Mouse (Mus musculus): ENCODE measurements around the gene Pfkfb2.
A peak's percentile ranks its signal among the peaks of the same experiment; 100 is the strongest.

Pfkfb2 gene

GRCm38 (mm10) chr1:130738551-130739106 lies 9.6 kb upstream of the Pfkfb2 start:
- no peak for DNase-seq (ENCODE audit: low read depth, low spot score)

GRCm38 (mm10) chr1:130737916-130738315 lies 8.9 kb upstream of the Pfkfb2 start:
- no peak for DNase-seq (ENCODE audit: low read depth, low spot score)

- no peak for DNase-seq (ENCODE audit: low read depth, low spot score)
These were observed 8.4 kb upstream of the Pfkfb2 start for GRCm38 (mm10) chr1:130737411-130737881.

- DNase-seq (ENCODE audit: low read depth, low spot score): no peak
These were observed 5.8 kb upstream of the Pfkfb2 start for GRCm38 (mm10) chr1:130734852-130735251.

GRCm38 (mm10) chr1:130734452-130734851 lies 5.4 kb upstream of the Pfkfb2 start:
- DNase-seq (ENCODE audit: low read depth, low spot score): no peak

- DNase-seq (ENCODE audit: low read depth, low spot score): no peak
These were observed 4.6 kb upstream of the Pfkfb2 start for GRCm38 (mm10) chr1:130733671-130734070.

- no peak for DNase-seq (ENCODE audit: low read depth, low spot score)
These were observed 3.9 kb upstream of the Pfkfb2 start for GRCm38 (mm10) chr1:130732706-130733658.

- DNase-seq (ENCODE audit: low read depth, low spot score): no peak
These were observed 2.8 kb upstream of the Pfkfb2 start, which contains the start of gene AA986860 for GRCm38 (mm10) chr1:130731741-130732337. TSS of gene AA986860 (plus strand) at chr1:130731976.

- DNase-seq (ENCODE audit: low read depth, low spot score): no peak
These were observed 345 bp downstream of the Pfkfb2 start for GRCm38 (mm10) chr1:130728708-130729107.

- no peak for DNase-seq (ENCODE audit: low read depth, low spot score)
These were observed 983 bp downstream of the Pfkfb2 start for GRCm38 (mm10) chr1:130728070-130728469.

- DNase-seq (ENCODE audit: low read depth, low spot score): no peak
These were observed 2.7 kb downstream of the Pfkfb2 start for GRCm38 (mm10) chr1:130726396-130726795.

GRCm38 (mm10) chr1:130724206-130724605 lies 4.8 kb downstream of the Pfkfb2 start:
- no peak for DNase-seq (ENCODE audit: low read depth, low spot score)

- DNase-seq (ENCODE audit: low read depth, low spot score): peak; percentile 94
These were observed 11.7 kb downstream of the Pfkfb2 start, which contains the start of gene Yod1 for GRCm38 (mm10) chr1:130717291-130717871. TSS of gene Yod1 (plus strand) at chr1:130717327.

- DNase-seq (ENCODE audit: low read depth, low spot score): peak; percentile 47
These were observed 12.4 kb downstream of the Pfkfb2 start for GRCm38 (mm10) chr1:130716513-130717290.

- no peak for DNase-seq (ENCODE audit: low read depth, low spot score)
These were observed 12.9 kb downstream of the Pfkfb2 start for GRCm38 (mm10) chr1:130716218-130716512.

- DNase-seq (ENCODE audit: low read depth, low spot score): peak; percentile 98
These were observed 13.4 kb downstream of the Pfkfb2 start, which contains the start of gene Gm29427 for GRCm38 (mm10) chr1:130715561-130716217. TSS of gene Gm29427 (minus strand) at chr1:130715799.

GRCm38 (mm10) chr1:130714046-130714445 lies 15.0 kb downstream of the Pfkfb2 start:
- peak; percentile 1 for DNase-seq (ENCODE audit: low read depth, low spot score)

GRCm38 (mm10) chr1:130710283-130711080 lies 18.6 kb downstream of the Pfkfb2 start:
- DNase-seq (ENCODE audit: low read depth, low spot score): no peak

- DNase-seq (ENCODE audit: low read depth, low spot score): no peak
These were observed 25.4 kb downstream of the Pfkfb2 start for GRCm38 (mm10) chr1:130703613-130704012.

GRCm38 (mm10) chr1:130701976-130702375 lies 27.1 kb downstream of the Pfkfb2 start:
- no peak for DNase-seq (ENCODE audit: low read depth, low spot score)
